Mouse (Mus musculus) retina, postnatal 7 days (tissue): ENCODE measurements around the gene Tmem254b.
"Not testable (repeated sequence)": the region's sequence is repeated elsewhere in the genome, so short reads cannot be mapped to it uniquely, and the experiment has no call there.

Source experiments
- DNase-seq: peaks from one replicate; pipeline ENCODE4 v3.0.0-alpha.2; 2012; ENCODE audit warnings: low read depth, low spot score

Tmem254b gene

GRCm38 (mm10) chr14:26206926-26207247 lies at the start of gene Tmem254b:
Gene Tmem254b (minus strand): TSS chr14:26207041.
- DNase-seq: not testable (repeated sequence)

DNA sequence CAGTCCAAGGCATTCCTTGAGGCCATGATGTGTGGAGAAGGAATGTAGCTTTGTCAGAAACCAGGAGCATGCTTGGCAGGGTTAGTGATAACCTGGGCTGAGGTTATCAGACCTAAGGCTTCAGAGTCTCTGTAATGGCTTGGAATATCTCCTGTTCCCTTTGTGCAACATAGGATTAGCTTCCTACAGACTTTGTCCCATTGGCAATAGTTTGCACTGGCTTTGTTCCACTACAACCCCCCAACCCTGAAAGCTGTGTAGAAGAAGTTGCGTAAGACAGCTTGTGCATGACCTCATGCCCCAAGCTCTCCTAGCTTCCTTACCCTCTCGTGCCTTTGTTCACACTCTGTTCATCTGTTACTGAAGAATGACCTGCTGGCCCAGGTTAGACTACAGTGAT lies 30.3 kb upstream of the Tmem254b start:
- DNase-seq: not testable (repeated sequence)

DNA sequence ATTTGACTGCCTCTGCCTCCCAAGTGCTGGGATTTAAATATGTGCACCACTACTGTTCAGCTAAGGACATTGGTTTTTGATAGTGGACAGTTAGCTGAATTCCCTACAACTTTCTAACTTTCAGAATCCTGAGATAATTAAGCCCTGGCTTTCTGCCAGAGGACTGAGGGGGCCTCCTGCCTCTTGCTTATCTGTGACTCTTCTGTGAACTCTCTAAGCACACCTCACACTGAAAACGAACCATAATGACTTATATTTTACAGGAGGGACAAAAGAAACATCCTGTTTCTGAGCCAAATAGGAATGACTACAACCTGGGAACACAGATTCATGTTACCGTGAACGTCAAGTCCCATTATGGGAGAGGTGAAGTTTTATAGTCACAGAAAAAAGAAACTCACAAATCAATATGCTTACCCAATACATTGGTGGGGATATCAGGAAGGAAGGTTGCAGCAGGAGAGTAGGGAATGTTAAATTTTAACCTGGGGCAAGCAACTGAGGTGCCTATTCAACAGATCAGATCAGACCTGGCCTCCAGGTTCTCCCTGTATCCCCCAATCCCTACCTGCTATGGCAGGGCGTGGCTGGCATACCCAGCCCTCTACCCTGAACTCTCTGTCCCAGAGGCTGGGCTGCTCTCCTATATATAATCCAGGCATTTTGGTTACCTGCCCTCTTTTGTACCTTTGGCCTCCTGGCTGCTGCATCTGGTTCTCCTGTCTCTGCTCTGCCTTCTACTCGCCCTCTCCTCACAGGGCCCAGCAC lies 9.6 kb upstream of the Tmem254b start:
- DNase-seq: not testable (repeated sequence)

DNA sequence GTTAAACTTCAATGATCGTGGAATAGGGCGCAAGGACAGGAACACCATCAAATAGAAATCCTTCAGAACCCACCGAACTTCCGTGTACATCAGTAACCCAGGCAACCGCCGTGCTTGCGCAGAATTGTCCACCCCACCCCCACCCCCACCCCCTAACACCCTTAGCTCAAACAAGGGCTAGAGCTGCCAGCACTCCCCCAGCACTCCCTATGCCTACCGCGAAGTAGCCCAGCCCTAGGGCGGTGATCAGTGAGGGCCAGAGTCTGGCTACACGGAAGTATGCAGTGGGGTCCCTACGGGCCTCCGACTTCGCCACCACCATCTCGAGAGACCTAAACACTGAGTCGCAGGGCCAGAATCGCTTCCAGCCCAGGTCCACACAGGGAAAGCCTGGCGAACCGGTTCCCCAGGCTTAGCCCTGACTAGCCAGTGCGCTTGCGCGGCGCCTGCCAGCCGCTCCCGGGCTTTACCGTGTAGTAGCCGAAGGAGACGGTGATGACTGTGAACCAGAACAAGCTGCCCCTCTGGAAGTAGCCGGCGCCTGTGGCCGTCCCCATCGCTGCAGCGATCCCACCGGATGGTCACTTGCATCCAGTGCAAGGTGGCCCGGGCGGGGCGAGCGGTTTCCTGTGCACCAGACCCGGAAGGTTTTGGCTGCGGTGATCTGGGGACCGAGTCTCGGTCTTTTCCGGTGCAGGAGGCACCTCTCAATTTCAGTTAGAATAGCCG lies 480 bp downstream of the Tmem254b start:
- not testable (repeated sequence) for DNase-seq

DNA sequence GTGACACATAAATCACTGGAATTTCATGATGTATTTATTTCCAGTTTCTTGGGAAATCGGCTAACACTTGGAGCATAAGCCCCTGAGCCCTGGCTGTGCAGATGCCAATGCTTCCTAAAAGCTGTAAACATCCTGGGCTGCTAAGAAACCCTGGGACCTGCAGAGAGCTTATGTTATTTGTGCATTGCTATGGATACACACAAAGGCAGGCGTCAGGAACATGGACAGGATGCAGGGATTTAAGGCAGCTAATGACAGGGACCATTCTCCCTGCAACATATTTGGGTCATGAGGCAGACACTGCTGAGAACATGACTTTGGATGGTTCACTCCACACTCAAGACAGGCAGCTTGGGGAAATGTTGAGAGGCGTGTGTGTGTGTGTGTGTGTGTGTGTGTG lies 9.0 kb downstream of the Tmem254b start:
- not testable (repeated sequence) for DNase-seq

DNA sequence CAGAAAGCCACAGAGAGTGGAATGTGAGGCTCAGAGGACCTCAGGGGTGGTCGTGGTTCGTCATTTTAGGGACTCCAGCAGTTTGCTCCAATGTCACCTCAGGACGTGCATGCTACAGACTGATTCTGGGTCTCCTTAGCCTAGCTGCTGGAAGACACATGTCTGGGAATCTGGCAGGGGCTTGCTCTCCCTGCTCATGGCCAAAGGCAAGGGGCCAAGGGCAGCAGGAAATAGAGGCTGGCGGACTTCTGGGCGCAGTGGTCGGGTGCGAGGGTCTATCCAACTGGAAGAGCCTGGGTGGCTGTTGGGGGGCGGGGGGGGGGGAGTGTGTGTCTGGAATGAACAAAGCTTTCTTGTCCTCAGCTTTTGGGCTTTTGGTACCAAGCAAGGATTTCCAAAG lies 18.5 kb downstream of the Tmem254b start:
- DNase-seq: not testable (repeated sequence)

GRCm38 (mm10) chr14:26186638-26187037 lies 20.2 kb downstream of the Tmem254b start:
- DNase-seq: not testable (repeated sequence)

- DNase-seq: not testable (repeated sequence)
Measured at GRCm38 (mm10) chr14:26182380-26182779, 24.5 kb downstream of the Tmem254b start, which contains the start of gene Plac9b. Gene Plac9b (minus strand): TSS chr14:26182480.

DNA sequence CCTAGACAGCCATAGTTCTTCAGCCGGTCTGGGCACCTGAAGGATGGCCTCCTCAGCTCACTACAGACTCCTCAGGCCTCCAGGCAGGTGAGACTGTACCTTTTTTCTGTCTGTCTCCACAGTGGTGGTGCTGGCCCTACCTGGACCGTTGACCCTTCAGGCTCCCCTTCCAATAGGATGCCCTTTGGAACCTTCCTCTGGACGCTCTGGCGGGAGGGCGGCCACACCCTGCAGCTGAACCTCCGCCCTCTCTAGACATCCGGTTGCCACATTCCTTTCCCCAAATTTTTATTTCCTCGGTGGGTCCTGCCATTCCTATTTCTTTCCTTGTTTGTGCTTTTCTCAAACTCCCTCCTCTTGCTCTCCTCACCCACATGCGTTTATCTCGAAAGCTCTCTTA lies 25.2 kb downstream of the Tmem254b start:
- not testable (repeated sequence) for DNase-seq

- not testable (repeated sequence) for DNase-seq
Measured at GRCm38 (mm10) chr14:26175028-26175427, 31.8 kb downstream of the Tmem254b start.

DNA sequence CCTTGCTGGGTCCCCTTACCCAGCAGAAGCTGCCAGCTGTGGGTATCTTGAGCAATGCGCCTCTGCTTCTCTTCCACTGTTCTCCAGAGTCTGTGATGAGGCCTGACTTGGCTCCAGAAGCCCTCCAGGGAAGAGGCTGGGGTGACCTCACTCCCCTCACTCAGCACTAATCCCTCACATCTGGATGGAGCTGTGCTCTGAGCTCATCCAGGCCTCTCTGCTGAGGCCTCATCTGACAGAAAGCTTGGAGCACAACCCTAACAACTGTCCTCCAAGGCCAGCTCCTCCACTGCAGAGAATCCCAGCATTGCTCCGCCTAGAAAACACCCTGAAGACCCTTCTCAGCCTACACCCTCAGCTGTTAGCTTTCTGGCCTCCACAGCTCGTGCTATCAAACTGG lies 32.9 kb downstream of the Tmem254b start:
- not testable (repeated sequence) for DNase-seq

- not testable (repeated sequence) for DNase-seq
Measured at GRCm38 (mm10) chr14:26165266-26165665, 41.6 kb downstream of the Tmem254b start.

- DNase-seq: not testable (repeated sequence)
Measured at GRCm38 (mm10) chr14:26162423-26162822, 44.4 kb downstream of the Tmem254b start.

DNA sequence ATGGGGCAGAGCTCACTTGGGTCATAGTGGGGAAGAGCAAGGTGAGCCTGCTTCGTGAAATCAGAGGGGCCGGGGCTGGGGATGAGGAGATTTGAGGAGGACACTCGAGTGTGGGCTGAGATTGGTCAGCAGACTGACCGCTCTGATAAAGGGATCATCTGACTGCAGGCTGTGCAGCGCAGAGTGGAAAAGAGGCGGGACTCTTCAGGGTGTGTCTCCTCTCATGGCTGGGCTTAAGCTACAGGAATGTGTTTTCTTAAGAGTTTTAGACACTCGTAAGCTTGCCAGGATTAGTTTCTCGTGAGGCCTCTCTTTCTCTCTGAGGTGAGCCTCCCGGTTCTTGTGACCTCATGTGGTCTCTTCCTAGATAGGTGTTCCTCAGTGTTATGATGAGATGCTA lies 45.7 kb downstream of the Tmem254b start:
- not testable (repeated sequence) for DNase-seq

DNA sequence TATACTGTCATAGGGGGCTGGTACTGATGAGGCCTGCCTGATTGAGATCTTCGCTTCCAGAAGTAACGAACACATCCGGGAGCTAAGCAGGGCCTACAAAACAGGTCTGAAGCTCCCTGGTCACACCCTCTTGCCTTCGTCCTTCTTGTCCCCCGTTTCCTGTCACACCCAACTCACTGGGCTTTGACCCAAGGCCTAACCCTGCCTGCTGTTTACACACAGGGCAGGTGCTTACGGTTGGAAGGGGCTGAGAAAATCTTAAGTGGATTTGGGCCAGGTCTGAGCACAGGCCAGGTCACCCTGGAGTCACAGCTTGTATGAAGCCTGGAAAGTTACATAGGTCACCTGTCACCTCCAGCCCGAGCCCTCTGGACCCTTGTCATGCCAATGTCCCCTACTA lies 50.8 kb downstream of the Tmem254b start:
- DNase-seq: not testable (repeated sequence)
